Mouse (Mus musculus) urinary bladder, adult 2 months (tissue): Measurements from ENCODE around the gene Tmem88. TPM values are rescaled to one million over a fixed set of nuclear protein-coding genes. Genes with fewer than 3 reads are reported as not detected.
A peak's percentile ranks its signal among the peaks of the same experiment; 100 is the strongest.

Experiments
- DNase-seq: peaks from one replicate; pipeline ENCODE4 v3.0.0; 2022; ENCODE audit warnings: low spot score
- polyA plus RNA-seq: library from polyadenylated mRNA; depleted of rRNA; stranded (reverse); fragments of >200 nt; gene quantifications from 2 replicates; pipeline ENCODE4 v1.2.3, GENCODE M21; 2012

Gene Tmem88
- polyA plus RNA-seq, 1 experiment, result 11.5 TPM

- DNase-seq, result no peak
Observed at GRCm38 (mm10) chr11:69382478-69383105, 15.4 kb downstream of the Tmem88 start.

- no peak for DNase-seq
Observed at GRCm38 (mm10) chr11:69381356-69381755, 16.7 kb downstream of the Tmem88 start.

GRCm38 (mm10) chr11:69379600-69379999 lies 18.4 kb downstream of the Tmem88 start:
- no peak for DNase-seq

GRCm38 (mm10) chr11:69377766-69378165 lies 20.3 kb downstream of the Tmem88 start:
- DNase-seq, result no peak

GRCm38 (mm10) chr11:69375646-69376045 lies 22.4 kb downstream of the Tmem88 start:
- no peak for DNase-seq

GRCm38 (mm10) chr11:69373223-69373965 lies 24.6 kb downstream of the Tmem88 start:
- DNase-seq, result no peak

- no peak for DNase-seq
Observed at GRCm38 (mm10) chr11:69372780-69373170, 25.3 kb downstream of the Tmem88 start.

- DNase-seq, result no peak
Observed at GRCm38 (mm10) chr11:69372056-69372779, 25.8 kb downstream of the Tmem88 start.

- no peak for DNase-seq
Observed at GRCm38 (mm10) chr11:69371601-69372000, 26.4 kb downstream of the Tmem88 start.

GRCm38 (mm10) chr11:69370817-69371215 lies 27.2 kb downstream of the Tmem88 start:
- no peak for DNase-seq

- DNase-seq, result no peak
Observed at GRCm38 (mm10) chr11:69369990-69370816, 27.8 kb downstream of the Tmem88 start.

- DNase-seq, result no peak
Observed at GRCm38 (mm10) chr11:69369215-69369989, 28.6 kb downstream of the Tmem88 start, which contains the start of gene Chd3. TSS of gene Chd3 (minus strand) at chr11:69369406.

- peak; percentile 58 for DNase-seq
Observed at GRCm38 (mm10) chr11:69368356-69369214, 29.4 kb downstream of the Tmem88 start.

GRCm38 (mm10) chr11:69367616-69368355 lies 30.2 kb downstream of the Tmem88 start:
- DNase-seq, result no peak

- no peak for DNase-seq
Observed at GRCm38 (mm10) chr11:69366855-69367615, 31.0 kb downstream of the Tmem88 start.

- DNase-seq, result peak; percentile 85
Observed at GRCm38 (mm10) chr11:69366157-69366854, 31.7 kb downstream of the Tmem88 start.

GRCm38 (mm10) chr11:69365722-69366121 lies 32.3 kb downstream of the Tmem88 start:
- DNase-seq, result peak; percentile 42

GRCm38 (mm10) chr11:69364910-69365309 lies 33.1 kb downstream of the Tmem88 start:
- DNase-seq, result peak; percentile 96
